Mouse (Mus musculus) stomach, embryonic 14.5 days (tissue): ENCODE measurements at regions not wholly inside any gene's neighbourhood (a gene's known extent, or its start where the extent isn't known, plus 50 kb on each side); places are given as distances from the start of the nearest gene placed in this dataset.

Experiments
- ATAC-seq: fragments of 200-750 bp; cut with Nextera tagmentation; 2 replicates; pipeline ENCODE4 v1.8.0; 2017; ENCODE audit warnings: low read depth, moderate TSS enrichment; ENCODE audit not compliant: insufficient number of reproducible peaks, insufficient read depth, low FRiP score
- H3K27ac ChIP-seq: fragments of 300-500 bp; sonication (generic); 2 replicates; pipeline ENCODE4 v1.5.1; 2014; ENCODE audit warnings: mild to moderate bottlenecking, low read length, moderate library complexity, mixed read lengths
- H3K27me3 ChIP-seq: fragments of 300-500 bp; sonication (generic); 2 replicates; pipeline ENCODE4 v1.6.1; 2014; ENCODE audit warnings: low read length, control low read depth, mixed read lengths; ENCODE audit not compliant: control insufficient read depth, insufficient read depth
- H3K36me3 ChIP-seq: fragments of 300-500 bp; sonication (generic); 2 replicates; pipeline ENCODE4 v1.6.1; 2014; ENCODE audit warnings: mild to moderate bottlenecking, control low read depth, low read length, moderate library complexity, mixed read lengths; ENCODE audit not compliant: control insufficient read depth, insufficient read depth
- H3K4me1 ChIP-seq: fragments of 300-500 bp; sonication (generic); 2 replicates; pipeline ENCODE4 v1.6.1; 2014; ENCODE audit warnings: low read length, control low read depth, mixed read lengths; ENCODE audit not compliant: control insufficient read depth, insufficient read depth
- H3K4me2 ChIP-seq: fragments of 300-500 bp; sonication (generic); replicated peaks from 2 replicates; pipeline ENCODE4 v1.6.1; 2014; ENCODE audit warnings: low read depth, low read length, control low read depth
- H3K4me3 ChIP-seq: fragments of 300-500 bp; sonication (generic); 2 replicates; pipeline ENCODE4 v1.5.1; 2014; ENCODE audit warnings: low read depth, low read length, control low read depth
- H3K9ac ChIP-seq: fragments of 300-500 bp; sonication (generic); replicated peaks from 2 replicates; pipeline ENCODE4 v1.6.1; 2014; ENCODE audit warnings: low read depth, mild to moderate bottlenecking, control low read depth, low read length, moderate library complexity, mixed read lengths
- H3K9me3 ChIP-seq: fragments of 300-500 bp; sonication (generic); 2 replicates; pipeline ENCODE4 v1.6.1; 2016; ENCODE audit warnings: low read depth, low read length, control low read depth; ENCODE audit not compliant: control insufficient read depth
- WGBS: fragments of 180-500 bp; shearing (Covaris S2); extraction: QIAGEN DNeasy Blood & Tissue Kit; methylation state at CpG from one replicate; pipeline ENCODE4 v1.1.7; 2014; 5-methylcytosine and 5-hydroxymethylcytosine counted together

DNA sequence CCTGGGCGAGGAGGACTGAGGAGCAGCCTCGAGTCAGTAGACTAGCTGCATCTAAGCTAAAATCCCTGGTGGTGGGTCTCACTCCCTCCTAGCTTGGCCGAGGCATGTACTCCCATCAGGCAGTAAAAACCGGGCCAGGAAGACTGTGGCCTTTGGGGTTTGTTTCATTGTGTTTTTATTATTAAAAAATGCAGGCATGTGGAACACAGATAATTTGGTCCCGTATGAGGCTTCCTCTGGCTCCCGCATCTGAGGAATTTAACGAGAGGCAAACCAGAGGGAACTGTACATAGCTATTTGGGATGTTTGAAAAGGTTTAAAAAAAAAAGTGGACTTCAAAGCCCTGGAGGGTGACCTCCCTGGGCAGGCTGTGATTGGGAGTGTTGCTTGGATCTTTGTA, 69.1 kb upstream of the Tbx5 start:
- H3K27ac ChIP-seq: no peak overlapping the region
- WGBS: 57% methylated on average over 7 of the region's 7 CpGs
- no peaks in the 10 kb centered on the region for H3K27me3 ChIP-seq
- H3K36me3 ChIP-seq: no peaks in the 10 kb centered on the region
- no peaks in the 10 kb centered on the region for H3K4me1 ChIP-seq
- no peak overlapping the region for H3K4me3 ChIP-seq
- no peaks in the 10 kb centered on the region for H3K9me3 ChIP-seq
- no peak for ATAC-seq
- H3K9ac ChIP-seq: no peak overlapping the region
- H3K4me2 ChIP-seq: no peak overlapping the region

GRCm38 (mm10) chr5:119766372-119766771, 66.1 kb upstream of the Tbx5 start:
- no peak overlapping the region for H3K27ac ChIP-seq
- no peaks in the 10 kb centered on the region for H3K4me1 ChIP-seq
- 23% methylated on average over 13 of the region's 13 CpGs for WGBS
- no peaks in the 10 kb centered on the region for H3K36me3 ChIP-seq
- ATAC-seq: no peak
- H3K9me3 ChIP-seq: no peaks in the 10 kb centered on the region
- no peak overlapping the region for H3K4me3 ChIP-seq
- H3K4me2 ChIP-seq: no peak overlapping the region
- H3K27me3 ChIP-seq: no peaks in the 10 kb centered on the region
- no peak overlapping the region for H3K9ac ChIP-seq

DNA sequence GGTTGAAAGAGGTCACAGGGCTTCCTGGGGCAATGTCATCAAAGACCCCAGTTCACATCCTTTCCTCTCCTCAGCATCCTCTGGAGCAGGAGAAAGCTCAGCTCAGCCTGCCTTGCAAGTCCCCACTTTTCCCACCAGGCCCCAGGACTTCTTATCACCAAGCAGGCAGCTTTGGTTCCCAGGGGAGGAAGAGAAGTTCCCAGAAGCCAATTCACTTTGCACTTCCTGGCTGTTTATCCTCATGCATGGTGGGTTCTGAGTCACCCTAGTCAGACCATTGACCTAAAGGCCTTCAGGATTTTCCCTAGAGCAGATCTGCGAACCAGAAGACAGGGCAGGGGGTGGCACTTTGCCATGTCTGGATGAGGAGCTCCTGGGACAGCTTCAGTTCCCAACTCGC, 61.5 kb upstream of the Tbx5 start:
- H3K4me2 ChIP-seq: no peak overlapping the region
- H3K9ac ChIP-seq: no peak overlapping the region
- H3K9me3 ChIP-seq: no peaks in the 10 kb centered on the region
- ATAC-seq: no peak
- no peaks in the 10 kb centered on the region for H3K36me3 ChIP-seq
- H3K4me3 ChIP-seq: no peak overlapping the region
- WGBS: 58% methylated on average over 2 of the region's 2 CpGs
- no peaks in the 10 kb centered on the region for H3K4me1 ChIP-seq
- H3K27ac ChIP-seq: no peak overlapping the region
- no peaks in the 10 kb centered on the region for H3K27me3 ChIP-seq

DNA sequence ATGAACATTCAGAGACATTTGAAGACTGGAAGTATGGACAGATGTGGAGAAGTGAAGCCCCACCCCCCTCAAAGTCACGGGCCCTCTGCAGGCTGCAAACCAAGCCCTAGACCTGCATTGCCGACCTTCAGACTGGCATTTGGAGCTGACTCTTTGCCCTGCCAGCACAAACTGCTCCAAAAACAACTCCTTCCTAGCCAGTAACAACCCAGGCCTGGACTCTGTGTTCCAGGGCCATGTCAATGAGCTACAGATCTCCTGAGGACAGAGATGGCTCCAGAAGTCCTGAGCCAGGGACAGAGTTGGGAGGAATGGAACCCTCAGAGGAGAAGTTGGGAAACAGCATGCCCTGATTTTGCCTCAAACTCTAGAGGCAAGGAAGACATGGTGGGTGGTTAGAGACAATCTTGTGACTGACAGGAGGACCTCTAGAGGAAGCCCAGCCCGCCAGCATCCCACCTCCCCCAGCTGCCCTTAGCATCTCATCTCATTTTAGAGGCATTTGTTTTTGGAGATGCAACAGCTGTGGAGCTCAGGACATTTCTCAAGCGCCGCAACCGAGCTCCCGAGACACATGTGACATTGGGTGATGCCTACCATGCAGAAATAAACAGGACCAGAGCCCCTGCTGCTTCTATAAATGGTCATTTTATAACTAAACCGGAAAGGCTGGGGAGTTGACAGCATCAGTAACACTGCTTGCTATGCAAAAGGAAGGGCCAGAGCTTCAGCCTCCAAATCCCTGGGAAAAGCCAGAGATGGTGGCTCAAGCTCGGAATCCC, 56.2 kb upstream of the Tbx5 start:
- 48% methylated on average over 9 of the region's 9 CpGs for WGBS
- no peak for ATAC-seq
- H3K4me2 ChIP-seq: no peak overlapping the region
- no peak overlapping the region for H3K27ac ChIP-seq
- H3K4me3 ChIP-seq: no peak overlapping the region
- no peaks in the 10 kb centered on the region for H3K27me3 ChIP-seq
- H3K9me3 ChIP-seq: no peaks in the 10 kb centered on the region
- no peaks in the 10 kb centered on the region for H3K4me1 ChIP-seq
- no peaks in the 10 kb centered on the region for H3K36me3 ChIP-seq
- no peak overlapping the region for H3K9ac ChIP-seq

DNA sequence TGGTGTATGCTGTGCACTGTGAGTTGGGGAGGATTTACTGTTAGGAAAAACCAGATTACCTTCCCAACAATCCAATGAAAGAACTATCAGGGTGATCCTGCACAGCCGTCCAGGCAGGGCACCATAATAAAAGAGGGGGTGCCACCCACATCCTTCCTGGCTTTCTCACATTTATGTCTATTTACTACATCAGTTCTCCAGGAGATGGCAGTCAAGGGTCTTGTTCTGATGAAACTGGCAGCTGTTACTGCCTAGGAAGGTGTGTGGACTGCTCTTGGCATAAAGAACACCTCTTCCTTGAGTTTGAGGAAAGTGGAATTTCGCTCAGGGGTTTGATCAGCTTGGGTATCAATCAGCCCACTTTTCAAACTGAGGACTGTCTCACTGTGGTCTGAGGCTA, 54.6 kb upstream of the Tbx5 start:
- Histone ChIP-seq H3K9ac (no peak overlapping the region), H3K27ac (no peak overlapping the region), H3K4me3 (no peak overlapping the region), H3K4me2 (no peak overlapping the region), H3K27me3 (no peaks in the 10 kb centered on the region), H3K9me3 (no peaks in the 10 kb centered on the region), H3K4me1 (no peaks in the 10 kb centered on the region), H3K36me3 (no peaks in the 10 kb centered on the region)
- no peak for ATAC-seq
- 21% methylated on average over 2 of the region's 2 CpGs for WGBS

- no peak overlapping the region for H3K9ac ChIP-seq
- ATAC-seq: no peak
Measured at GRCm38 (mm10) chr5:119781375-119781774, 51.1 kb upstream of the Tbx5 start.

More at GRCm38 (mm10) chr5:119781375-119781774, 51.1 kb upstream of the Tbx5 start:
- 54% methylated on average over 5 of the region's 5 CpGs for WGBS
- H3K4me1 ChIP-seq: no peaks in the 10 kb centered on the region
- H3K9me3 ChIP-seq: no peaks in the 10 kb centered on the region
- no peak overlapping the region for H3K4me3 ChIP-seq
- no peak overlapping the region for H3K27ac ChIP-seq
- no peaks in the 10 kb centered on the region for H3K36me3 ChIP-seq
- H3K27me3 ChIP-seq: no peaks in the 10 kb centered on the region
- H3K4me2 ChIP-seq: no peak overlapping the region
